Mouse (Mus musculus): ENCODE results near the gene Idh3a. TPM values are rescaled to one million over a fixed set of nuclear protein-coding genes. Genes with fewer than 3 reads are reported as not detected.
A peak's percentile ranks its signal among the peaks of the same experiment; 100 is the strongest.
"Not testable (repeated sequence)": the region's sequence is repeated elsewhere in the genome, so short reads cannot be mapped to it uniquely, and the experiment has no call there.

The Idh3a gene
- polyA plus RNA-seq, 1 experiment from 2014 or later, result 95.5 TPM

GRCm38 (mm10) chr9:54558731-54559130 is 27.4 kb upstream of the Idh3a start:
- no peak overlapping the region for H3K4me2 ChIP-seq
- 69% methylated on average over 8 of the region's 8 CpGs for WGBS
- H3K27me3 ChIP-seq, result no peaks in the 10 kb centered on the region

GRCm38 (mm10) chr9:54559771-54560471 is 26.2 kb upstream of the Idh3a start, which contains the start of gene Cib2:
Gene Cib2 (minus strand): TSS chr9:54560218.
- Histone ChIP-seq H3K9me3 (no peaks in the 10 kb centered on the region), H3K36me3 (no peaks in the 10 kb centered on the region), H3K4me3 (peak within 1 kb of the TSS; percentile 64), H3K4me2 (peak within 1 kb of the TSS; percentile 91), H3K9ac (peak within 1 kb of the TSS; percentile 61), H3K27ac (no peak within 1 kb of the TSS), H3K27me3 (no peaks in the 10 kb centered on the region), H3K4me1 (peaks cover 18% of the 10 kb centered on the region)
- 2% methylated on average over 48 of the region's 54 CpGs for WGBS
- peak; percentile 89 for ATAC-seq (ENCODE audit: insufficient number of reproducible peaks, low FRiP score, low TSS enrichment, low read depth)

More at GRCm38 (mm10) chr9:54558731-54559130, 27.4 kb upstream of the Idh3a start:
- H3K4me1 ChIP-seq, result peaks cover 18% of the 10 kb centered on the region
- ATAC-seq (ENCODE audit: insufficient number of reproducible peaks, low FRiP score, low TSS enrichment, low read depth), result no peak
- H3K4me3 ChIP-seq, result no peak overlapping the region
- H3K27ac ChIP-seq, result no peak overlapping the region
- H3K9ac ChIP-seq, result no peak overlapping the region
- no peaks in the 10 kb centered on the region for H3K36me3 ChIP-seq
- H3K9me3 ChIP-seq, result no peaks in the 10 kb centered on the region

GRCm38 (mm10) chr9:54560831-54561601 is 25.1 kb upstream of the Idh3a start:
- ATAC-seq (ENCODE audit: insufficient number of reproducible peaks, low FRiP score, low TSS enrichment, low read depth), result no peak
- H3K9ac ChIP-seq, result no peak overlapping the region
- no peaks in the 10 kb centered on the region for H3K27me3 ChIP-seq
- no peak overlapping the region for H3K27ac ChIP-seq
- H3K4me2 ChIP-seq, result no peak overlapping the region
- H3K9me3 ChIP-seq, result no peaks in the 10 kb centered on the region
- peaks cover 18% of the 10 kb centered on the region for H3K4me1 ChIP-seq
- 86% methylated on average over 8 of the region's 8 CpGs for WGBS
- H3K4me3 ChIP-seq, result no peak overlapping the region
- H3K36me3 ChIP-seq, result no peaks in the 10 kb centered on the region

- ATAC-seq (ENCODE audit: insufficient number of reproducible peaks, low FRiP score, low TSS enrichment, low read depth), result no peak
- 37% methylated on average over 4 of the region's 4 CpGs for WGBS
- peak overlapping the region; percentile 38 for H3K27ac ChIP-seq
Measured at GRCm38 (mm10) chr9:54566958-54567357, 19.2 kb upstream of the Idh3a start.

GRCm38 (mm10) chr9:54568732-54569131 is 17.4 kb upstream of the Idh3a start:
- no peak for ATAC-seq (ENCODE audit: insufficient number of reproducible peaks, low FRiP score, low TSS enrichment, low read depth)
- Histone ChIP-seq H3K9ac (no peak overlapping the region), H3K9me3 (no peaks in the 10 kb centered on the region), H3K27ac (no peak overlapping the region), H3K4me2 (no peak overlapping the region), H3K4me3 (no peak overlapping the region), H3K4me1 (0 out of 2 replicates have a peak, but pooled peaks cover 2% of the 10 kb centered on the region), H3K27me3 (no peaks in the 10 kb centered on the region), H3K36me3 (no peaks in the 10 kb centered on the region)
- WGBS, result 44% methylated on average over 2 of the region's 2 CpGs

More at GRCm38 (mm10) chr9:54566958-54567357, 19.2 kb upstream of the Idh3a start:
- Histone ChIP-seq H3K36me3 (no peaks in the 10 kb centered on the region), H3K4me3 (no peak overlapping the region), H3K4me1 (0 out of 2 replicates have a peak, but pooled peaks cover 2% of the 10 kb centered on the region), H3K27me3 (no peaks in the 10 kb centered on the region), H3K9me3 (no peaks in the 10 kb centered on the region), H3K9ac (no peak overlapping the region), H3K4me2 (no peak overlapping the region)

GRCm38 (mm10) chr9:54571130-54571839 is 14.8 kb upstream of the Idh3a start:
- no peaks in the 10 kb centered on the region for H3K9me3 ChIP-seq

GRCm38 (mm10) chr9:54583712-54584111 is 2.4 kb upstream of the Idh3a start:
- Histone ChIP-seq H3K4me1 (peaks cover 13% of the 10 kb centered on the region), H3K27ac (no peak overlapping the region), H3K4me3 (no peak overlapping the region), H3K9me3 (no peaks in the 10 kb centered on the region), H3K27me3 (no peaks in the 10 kb centered on the region), H3K4me2 (no peak overlapping the region), H3K9ac (no peak overlapping the region), H3K36me3 (no peaks in the 10 kb centered on the region)
- 39% methylated on average over 1 of the region's 1 CpGs for WGBS
- no peak for ATAC-seq (ENCODE audit: insufficient number of reproducible peaks, low FRiP score, low TSS enrichment, low read depth)

More at GRCm38 (mm10) chr9:54571130-54571839, 14.8 kb upstream of the Idh3a start:
- ATAC-seq (ENCODE audit: insufficient number of reproducible peaks, low FRiP score, low TSS enrichment, low read depth), result no peak
- Histone ChIP-seq H3K27ac (no peak overlapping the region), H3K36me3 (no peaks in the 10 kb centered on the region), H3K4me3 (no peak overlapping the region), H3K4me2 (no peak overlapping the region), H3K9ac (no peak overlapping the region), H3K4me1 (0 out of 2 replicates have a peak, but pooled peaks cover 2% of the 10 kb centered on the region), H3K27me3 (no peaks in the 10 kb centered on the region)
- 56% methylated on average over 9 of the region's 9 CpGs for WGBS

- not testable (repeated sequence) for H3K4me3 ChIP-seq; H3K27ac ChIP-seq; ATAC-seq (ENCODE audit: insufficient number of reproducible peaks, low FRiP score, low TSS enrichment, low read depth); H3K9me3 ChIP-seq; H3K9ac ChIP-seq; H3K27me3 ChIP-seq; H3K4me2 ChIP-seq; H3K36me3 ChIP-seq
- 81% methylated on average over 2 of the region's 2 CpGs for WGBS
- H3K4me1 ChIP-seq, result peaks cover 13% of the 10 kb centered on the region
Measured at GRCm38 (mm10) chr9:54584127-54584526, 2.0 kb upstream of the Idh3a start.

- Histone ChIP-seq H3K9ac (no peak overlapping the region), H3K9me3 (no peaks in the 10 kb centered on the region), H3K27ac (no peak overlapping the region), H3K4me3 (peak overlapping the region; percentile 75), H3K4me2 (peak overlapping the region; percentile 83), H3K4me1 (peaks cover 13% of the 10 kb centered on the region), H3K36me3 (peaks cover 3% of the 10 kb centered on the region), H3K27me3 (no peaks in the 10 kb centered on the region)
- ATAC-seq (ENCODE audit: insufficient number of reproducible peaks, low FRiP score, low TSS enrichment, low read depth), result no peak
- WGBS, result 32% methylated on average over 5 of the region's 5 CpGs
Measured at GRCm38 (mm10) chr9:54585839-54586198, 315 bp upstream of the Idh3a start.

- no peak overlapping the region for H3K27ac ChIP-seq
- ATAC-seq (ENCODE audit: insufficient number of reproducible peaks, low FRiP score, low TSS enrichment, low read depth), result no peak
- no peaks in the 10 kb centered on the region for H3K27me3 ChIP-seq
- peaks cover 13% of the 10 kb centered on the region for H3K4me1 ChIP-seq
- no peak overlapping the region for H3K4me3 ChIP-seq
- no peak overlapping the region for H3K4me2 ChIP-seq
- WGBS, result 50% methylated on average over 4 of the region's 4 CpGs
- H3K9me3 ChIP-seq, result no peaks in the 10 kb centered on the region
- H3K9ac ChIP-seq, result no peak overlapping the region
- H3K36me3 ChIP-seq, result peaks cover 17% of the 10 kb centered on the region
Measured at GRCm38 (mm10) chr9:54587863-54588262, 1.7 kb downstream of the Idh3a start.

- not testable (repeated sequence) for H3K4me3 ChIP-seq; H3K27me3 ChIP-seq; H3K4me2 ChIP-seq; H3K4me1 ChIP-seq; H3K9ac ChIP-seq; H3K9me3 ChIP-seq; H3K27ac ChIP-seq; ATAC-seq (ENCODE audit: insufficient number of reproducible peaks, low FRiP score, low TSS enrichment, low read depth)
- WGBS, result 84% methylated on average over 4 of the region's 4 CpGs
- peaks cover 72% of the 10 kb centered on the region for H3K36me3 ChIP-seq
Measured at GRCm38 (mm10) chr9:54593652-54594051, 7.5 kb downstream of the Idh3a start.

Data from limb, embryonic 15.5 days (tissue).